Mouse (Mus musculus): Measurements from ENCODE around the gene 4930562C15Rik. TPM values are rescaled to one million over a fixed set of nuclear protein-coding genes. Genes with fewer than 3 reads are reported as not detected.
A peak's percentile ranks its signal among the peaks of the same experiment; 100 is the strongest.

The 4930562C15Rik gene
- polyA plus RNA-seq, 1 experiment, result 4.9 TPM

GRCm38 (mm10) chr16:4909745-4910144, 74.5 kb downstream of the 4930562C15Rik start:
- no peak overlapping the region for H3K4me3 ChIP-seq (replicated peaks; ENCODE audit: extremely low read depth, low read depth, low read length)
- no peak for DNase-seq
- WGBS, result 100% methylated on average over 2 of the region's 2 CpGs
- peaks cover 24% of the 10 kb centered on the region for H3K4me1 ChIP-seq (ENCODE audit: control insufficient read depth, insufficient read depth, low read length)
- TF ChIP-seq CTCF (IDR thresholded peaks at IDR 0.05; ENCODE audit: insufficient read depth, low read length) (0 out of 2 replicates have a peak, but pooled peaks have one; percentile 20), POLR2A (IDR thresholded peaks at IDR 0.05; ENCODE audit: borderline replicate concordance, extremely low read depth, low read depth, low read length) (no peak)

- 94% methylated on average over 8 of the region's 8 CpGs for WGBS
- no peak for DNase-seq
- H3K4me1 ChIP-seq (ENCODE audit: control insufficient read depth, insufficient read depth, low read length), result peaks cover 15% of the 10 kb centered on the region
- TF ChIP-seq POLR2A (IDR thresholded peaks at IDR 0.05; ENCODE audit: borderline replicate concordance, extremely low read depth, low read depth, low read length) (no peak), CTCF (IDR thresholded peaks at IDR 0.05; ENCODE audit: insufficient read depth, low read length) (no peak)
- H3K4me3 ChIP-seq (replicated peaks; ENCODE audit: extremely low read depth, low read depth, low read length), result no peak overlapping the region
Observed at GRCm38 (mm10) chr16:4910758-4911157, 75.5 kb downstream of the 4930562C15Rik start.

- no peak overlapping the region for H3K4me3 ChIP-seq (replicated peaks; ENCODE audit: extremely low read depth, low read depth, low read length)
- WGBS, result 81% methylated on average over 10 of the region's 10 CpGs
- TF ChIP-seq POLR2A (IDR thresholded peaks at IDR 0.05; ENCODE audit: borderline replicate concordance, extremely low read depth, low read depth, low read length) (no peak), CTCF (IDR thresholded peaks at IDR 0.05; ENCODE audit: insufficient read depth, low read length) (no peak)
- DNase-seq, result no peak
- peaks cover 13% of the 10 kb centered on the region for H3K4me1 ChIP-seq (ENCODE audit: control insufficient read depth, insufficient read depth, low read length)
Observed at GRCm38 (mm10) chr16:4912074-4912648, 76.9 kb downstream of the 4930562C15Rik start.

- WGBS, result 38% methylated on average over 11 of the region's 11 CpGs
- TF ChIP-seq POLR2A (IDR thresholded peaks at IDR 0.05; ENCODE audit: borderline replicate concordance, extremely low read depth, low read depth, low read length) (no peak), CTCF (IDR thresholded peaks at IDR 0.05; ENCODE audit: insufficient read depth, low read length) (no peak)
- DNase-seq, result no peak
- H3K4me1 ChIP-seq (ENCODE audit: control insufficient read depth, insufficient read depth, low read length), result peaks cover 13% of the 10 kb centered on the region
- H3K4me3 ChIP-seq (replicated peaks; ENCODE audit: extremely low read depth, low read depth, low read length), result peak overlapping the region; percentile 1
Observed at GRCm38 (mm10) chr16:4912907-4913782, 77.9 kb downstream of the 4930562C15Rik start.

GRCm38 (mm10) chr16:4913783-4914735, 78.8 kb downstream of the 4930562C15Rik start:
- WGBS, result 25% methylated on average over 12 of the region's 12 CpGs
- Histone ChIP-seq H3K4me1 (ENCODE audit: control insufficient read depth, insufficient read depth, low read length) (peaks cover 13% of the 10 kb centered on the region), H3K4me3 (replicated peaks; ENCODE audit: extremely low read depth, low read depth, low read length) (peak overlapping the region; percentile 1)
- DNase-seq, result peak; percentile 92
- TF ChIP-seq CTCF (IDR thresholded peaks at IDR 0.05; ENCODE audit: insufficient read depth, low read length) (peak; percentile 87), POLR2A (IDR thresholded peaks at IDR 0.05; ENCODE audit: borderline replicate concordance, extremely low read depth, low read depth, low read length) (no peak)

- WGBS, result 65% methylated on average over 3 of the region's 3 CpGs
- DNase-seq, result no peak
- TF ChIP-seq CTCF (IDR thresholded peaks at IDR 0.05; ENCODE audit: insufficient read depth, low read length), result no peak
- no peak for TF ChIP-seq POLR2A (IDR thresholded peaks at IDR 0.05; ENCODE audit: borderline replicate concordance, extremely low read depth, low read depth, low read length)
- H3K4me3 ChIP-seq (replicated peaks; ENCODE audit: extremely low read depth, low read depth, low read length), result no peak overlapping the region
- H3K4me1 ChIP-seq (ENCODE audit: control insufficient read depth, insufficient read depth, low read length), result peaks cover 18% of the 10 kb centered on the region
Observed at GRCm38 (mm10) chr16:4915931-4916330, 80.7 kb downstream of the 4930562C15Rik start.

- WGBS, result 79% methylated on average over 2 of the region's 2 CpGs
- TF ChIP-seq POLR2A (IDR thresholded peaks at IDR 0.05; ENCODE audit: borderline replicate concordance, extremely low read depth, low read depth, low read length), result no peak
- TF ChIP-seq CTCF (IDR thresholded peaks at IDR 0.05; ENCODE audit: insufficient read depth, low read length), result no peak
- DNase-seq, result no peak
- Histone ChIP-seq H3K4me3 (replicated peaks; ENCODE audit: extremely low read depth, low read depth, low read length) (no peak overlapping the region), H3K4me1 (ENCODE audit: control insufficient read depth, insufficient read depth, low read length) (peaks cover 20% of the 10 kb centered on the region)
Observed at GRCm38 (mm10) chr16:4916608-4917007, 81.4 kb downstream of the 4930562C15Rik start.

Other genes starting within 250 kb of the 4930562C15Rik start
- gene Glis2, start 240.7 kb upstream of the 4930562C15Rik start, polyA plus RNA-seq (2012; rRNA removed), result 66.5 and 76.4 TPM in 2 replicates
- 8.4 and 12.3 TPM in 2 replicates for gene Pam16, start 210.4 kb upstream of the 4930562C15Rik start, polyA plus RNA-seq (2012; rRNA removed)
- 86.4 and 91.1 TPM in 2 replicates for gene Vasn, start 195.5 kb upstream of the 4930562C15Rik start, polyA plus RNA-seq (2012; rRNA removed)
- gene Dnaja3, start 195.4 kb upstream of the 4930562C15Rik start, polyA plus RNA-seq (2012; rRNA removed), result 16.1 and 21.2 TPM in 2 replicates
- 60.6 and 60.9 TPM in 2 replicates for gene Coro7, start 155.6 kb upstream of the 4930562C15Rik start, polyA plus RNA-seq (2012; rRNA removed)
- 4.4 and 5.2 TPM in 2 replicates for gene Nmral1, start 116.1 kb upstream of the 4930562C15Rik start, polyA plus RNA-seq (2012; rRNA removed)
- gene Hmox2, start 109.1 kb upstream of the 4930562C15Rik start, polyA plus RNA-seq (2012; rRNA removed), result 21.3 and 32.1 TPM in 2 replicates
- 76.7 and 93.0 TPM in 2 replicates for gene Cdip1, start 45.1 kb upstream of the 4930562C15Rik start, polyA plus RNA-seq (2012; rRNA removed)
- 62.1 and 69.5 TPM in 2 replicates for gene Ubald1, start 44.9 kb downstream of the 4930562C15Rik start, polyA plus RNA-seq (2012; rRNA removed)
- 124 and 140 TPM in 2 replicates for gene Mgrn1, start 50.8 kb downstream of the 4930562C15Rik start, polyA plus RNA-seq (2012; rRNA removed)
- gene Nudt16l1, start 103.3 kb downstream of the 4930562C15Rik start, polyA plus RNA-seq (2012; rRNA removed), result 75.8 and 79.6 TPM in 2 replicates
- gene Anks3, start 128.8 kb downstream of the 4930562C15Rik start, polyA plus RNA-seq (2012; rRNA removed), result 55.9 and 58.6 TPM in 2 replicates
- gene Sept12, start 162.4 kb downstream of the 4930562C15Rik start, polyA plus RNA-seq (2012; rRNA removed), result not detected in 2 replicates
- gene Smim22, start 171.9 kb downstream of the 4930562C15Rik start, polyA plus RNA-seq (2012; rRNA removed), result 73.2 and 81.3 TPM in 2 replicates
- 108 and 117 TPM in 2 replicates for gene Rogdi, start 178.1 kb downstream of the 4930562C15Rik start, polyA plus RNA-seq (2012; rRNA removed)
- 46.8 and 60.1 TPM in 2 replicates for gene Glyr1, start 214.4 kb downstream of the 4930562C15Rik start, polyA plus RNA-seq (2012; rRNA removed)
- 33.5 and 46.2 TPM in 2 replicates for gene Ubn1, start 214.6 kb downstream of the 4930562C15Rik start, polyA plus RNA-seq (2012; rRNA removed)

All from lung, adult 2 months (tissue).